Mouse (Mus musculus): ENCODE measurements around the gene Uqcc2. TPM values are rescaled to one million over a fixed set of nuclear protein-coding genes. Genes with fewer than 3 reads are reported as not detected.
A peak's percentile ranks its signal among the peaks of the same experiment; 100 is the strongest.

Gene Uqcc2
- total RNA-seq, 2 experiments from 2014 or later, result 94.4 to 110 TPM

- ATAC-seq (ENCODE audit: poor library complexity, severe bottlenecking), result no peak
These were observed 50.9 kb downstream of the Uqcc2 start for GRCm38 (mm10) chr17:27082796-27083195.

- ATAC-seq (ENCODE audit: poor library complexity, severe bottlenecking), result peak; percentile 49
These were observed 51.8 kb downstream of the Uqcc2 start for GRCm38 (mm10) chr17:27081868-27082267.

- ATAC-seq (ENCODE audit: poor library complexity, severe bottlenecking), result no peak
These were observed 55.2 kb downstream of the Uqcc2 start for GRCm38 (mm10) chr17:27078499-27078898.

- no peak for ATAC-seq (ENCODE audit: poor library complexity, severe bottlenecking)
These were observed 55.8 kb downstream of the Uqcc2 start for GRCm38 (mm10) chr17:27077920-27078319.

- no peak for ATAC-seq (ENCODE audit: poor library complexity, severe bottlenecking)
These were observed 56.6 kb downstream of the Uqcc2 start for GRCm38 (mm10) chr17:27077133-27077532.

- peak; percentile 50 for ATAC-seq (ENCODE audit: poor library complexity, severe bottlenecking)
These were observed 58.6 kb downstream of the Uqcc2 start for GRCm38 (mm10) chr17:27074849-27075745.

- peak; percentile 73 for ATAC-seq (ENCODE audit: poor library complexity, severe bottlenecking)
These were observed 59.5 kb downstream of the Uqcc2 start for GRCm38 (mm10) chr17:27074236-27074635.

- peak; percentile 41 for ATAC-seq (ENCODE audit: poor library complexity, severe bottlenecking)
These were observed 59.9 kb downstream of the Uqcc2 start for GRCm38 (mm10) chr17:27073778-27074177.

- ATAC-seq (ENCODE audit: poor library complexity, severe bottlenecking), result no peak
These were observed 60.6 kb downstream of the Uqcc2 start for GRCm38 (mm10) chr17:27073126-27073525.

Other genes starting within 250 kb of the Uqcc2 start
- 4.1 and 4.5 TPM in 2 replicates for gene Kifc5b, start 216.8 kb downstream of the Uqcc2 start, total RNA-seq (2015)
- gene Kifc5b, start 216.8 kb downstream of the Uqcc2 start, total RNA-seq (2017), result 10.8 and 13.8 TPM in 2 replicates
- gene Phf1, start 200.9 kb downstream of the Uqcc2 start, total RNA-seq (2015), result 11.6 and 11.7 TPM in 2 replicates
- 10.6 and 15.5 TPM in 2 replicates for gene Phf1, start 200.9 kb downstream of the Uqcc2 start, total RNA-seq (2017)
- gene Cuta, start 194.3 kb downstream of the Uqcc2 start, total RNA-seq (2015), result 138 and 155 TPM in 2 replicates
- 56.9 and 73.0 TPM in 2 replicates for gene Cuta, start 194.3 kb downstream of the Uqcc2 start, total RNA-seq (2017)
- 1.6 and 3.9 TPM in 2 replicates for gene Syngap1, start 192.7 kb downstream of the Uqcc2 start, total RNA-seq (2015)
- gene Syngap1, start 192.7 kb downstream of the Uqcc2 start, total RNA-seq (2017), result 0.33 and 0.89 TPM in 2 replicates
- gene Zbtb9, start 160.7 kb downstream of the Uqcc2 start, total RNA-seq (2015), result 4.5 and 4.7 TPM in 2 replicates
- gene Zbtb9, start 160.7 kb downstream of the Uqcc2 start, total RNA-seq (2017), result 13.3 and 14.4 TPM in 2 replicates
- gene Bak1, start 104.9 kb downstream of the Uqcc2 start, total RNA-seq (2015), result 115 and 120 TPM in 2 replicates
- 70.4 and 71.5 TPM in 2 replicates for gene Bak1, start 104.9 kb downstream of the Uqcc2 start, total RNA-seq (2017)
- gene Itpr3, start 76.6 kb downstream of the Uqcc2 start, total RNA-seq (2015), result 5.9 and 6.2 TPM in 2 replicates
- 10.9 and 12.2 TPM in 2 replicates for gene Itpr3, start 76.6 kb downstream of the Uqcc2 start, total RNA-seq (2017)
- 0.91 and 1.6 TPM in 2 replicates for gene Ip6k3, start 33.9 kb upstream of the Uqcc2 start, total RNA-seq (2015)
- 0.77 and 1.3 TPM in 2 replicates for gene Ip6k3, start 33.9 kb upstream of the Uqcc2 start, total RNA-seq (2017)
- gene Lemd2, start 70.6 kb upstream of the Uqcc2 start, total RNA-seq (2015), result 16.2 and 19.9 TPM in 2 replicates
- gene Lemd2, start 70.6 kb upstream of the Uqcc2 start, total RNA-seq (2017), result 18.2 and 29.8 TPM in 2 replicates